Mouse (Mus musculus) heart, adult 2 months (tissue): Measurements from ENCODE around the gene Hspa1l.

Source experiments
- CTCF ChIP-seq: fragments of 200-600 bp; IDR thresholded peaks from 2 replicates; pipeline ENCODE4 v1.8.1; 2022; ENCODE audit warnings: antibody characterized with exemption, mild to moderate bottlenecking, moderate library complexity
- EP300 ChIP-seq: fragments of 200-500 bp; IDR thresholded peaks from 2 replicates; pipeline ENCODE4 v1.6.1; 2011; ENCODE audit warnings: low read depth, low read length, control low read depth; ENCODE audit not compliant: insufficient read depth
- POLR2A ChIP-seq: fragments of 200-500 bp; IDR thresholded peaks from 2 replicates; pipeline ENCODE4 v1.6.1; 2011; ENCODE audit warnings: mild to moderate bottlenecking, low read depth, low read length, control low read depth; ENCODE audit not compliant: insufficient read depth

GRCm38 (mm10) chr17:34950514-34951455 lies 21.7 kb upstream of the Hspa1l start:
- peak; percentile 36 for TF ChIP-seq CTCF
- no peak for TF ChIP-seq POLR2A
- TF ChIP-seq EP300: no peak
